Mouse (Mus musculus): ENCODE data around the gene Abcf2. TPM values are rescaled to one million over a fixed set of nuclear protein-coding genes. Genes with fewer than 3 reads are reported as not detected.

Gene Abcf2
- total and polyA plus RNA-seq, 3 experiments: 244 to 257 TPM; not detected in 1

DNA sequence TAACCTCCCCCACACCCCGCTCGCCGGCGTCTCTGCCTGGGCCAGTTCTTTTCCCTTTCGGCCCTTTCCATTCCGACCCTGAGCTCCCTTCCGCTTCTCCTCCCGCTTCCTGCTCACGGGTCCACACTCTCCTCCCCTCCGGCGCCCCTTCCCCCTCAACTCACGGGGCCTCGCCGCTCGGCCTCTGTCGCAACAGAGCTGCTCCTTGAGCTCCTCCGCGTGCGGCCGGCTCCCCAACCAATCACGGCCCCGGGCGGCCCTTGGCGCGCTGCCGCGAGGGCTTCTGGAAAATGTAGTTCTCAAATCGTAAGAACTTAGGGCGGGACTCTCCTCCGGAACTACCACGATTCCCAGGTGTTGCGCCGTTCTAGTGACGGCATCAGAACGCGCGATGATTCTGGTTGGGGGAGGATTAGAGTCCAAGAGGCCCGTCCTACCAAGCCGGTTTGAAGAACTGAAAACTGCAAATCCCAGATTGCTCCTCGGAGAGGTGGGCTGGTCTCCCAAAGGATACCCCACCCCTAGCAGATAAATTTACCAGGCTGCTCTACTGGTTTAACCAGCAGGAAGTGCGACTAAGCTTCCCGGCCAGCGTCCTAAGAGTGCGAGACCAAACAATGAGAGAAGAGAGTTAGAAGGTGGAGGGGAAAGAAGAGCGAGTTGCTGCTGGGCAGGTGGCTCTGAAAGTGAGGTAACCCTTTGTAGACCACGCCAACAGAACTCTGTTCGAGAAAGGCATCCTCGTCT is at the start of gene Abcf2 (continued):
- no peak for TF ChIP-seq ZC3H11A (IDR thresholded peaks at IDR 0.05; ENCODE audit: low read depth, low read length)
- peak; percentile 87 for TF ChIP-seq ELF1 (IDR thresholded peaks at IDR 0.05; ENCODE audit: low read depth, low read length)
- peak; percentile 96 for TF ChIP-seq POLR2AphosphoS2 (IDR thresholded peaks at IDR 0.05; ENCODE audit: low read length)
- TF ChIP-seq USF1 (IDR thresholded peaks at IDR 0.05; ENCODE audit: low read depth, low read length): peak; percentile 60
- no peak for TF ChIP-seq JUND (IDR thresholded peaks at IDR 0.05; ENCODE audit: low read depth, low read length)

DNA sequence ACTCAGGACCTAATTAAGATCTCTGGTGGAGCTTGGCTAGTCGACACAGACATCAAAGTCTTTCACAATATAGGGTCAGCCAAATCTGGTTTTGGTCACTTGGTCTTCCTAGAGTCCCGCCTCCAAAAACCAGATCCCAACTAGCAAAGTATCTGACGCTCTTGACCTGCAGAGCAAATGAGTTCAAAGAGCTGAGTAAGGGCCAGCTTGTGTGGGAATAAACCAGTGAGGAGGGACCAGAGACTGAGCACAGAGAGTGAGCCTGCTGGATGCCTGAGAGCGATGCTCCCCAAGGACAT is 47.5 kb upstream of the Abcf2 start:
- Histone ChIP-seq H3K27me3 (ENCODE audit: control insufficient read depth in 1 of 2, insufficient read depth in 2 of 2, low read length in 2 of 2) (peaks cover 17 to 18% of the 10 kb centered on the region in 2 experiments), H3K27ac (ENCODE audit: control insufficient read depth, low read depth, low read length) (no peak overlapping the region), H3K36me3 (ENCODE audit: control insufficient read depth in 1 of 2, insufficient read depth in 2 of 2, low read length in 2 of 2) (no peaks in the 10 kb centered on the region), H3K79me2 (ENCODE audit: control insufficient read depth, insufficient read depth, low read length, poor library complexity) (no peaks in the 10 kb centered on the region), H3K9ac (ENCODE audit: control insufficient read depth, low read depth, low read length, poor library complexity, severe bottlenecking) (no peak overlapping the region), H3K4me1 (ENCODE audit: control insufficient read depth in 1 of 2, insufficient read depth in 2 of 2, low read length in 2 of 2) (no peaks in the 10 kb centered on the region), H3K4me3 (ENCODE audit: control insufficient read depth in 1 of 2, insufficient read depth in 1 of 2, low read depth in 2 of 2, low read length in 2 of 2) (no peak overlapping the region), H3K9me3 (replicated peaks; ENCODE audit: insufficient read depth, low read length) (no peaks in the 10 kb centered on the region)
- TF ChIP-seq EP300 (IDR thresholded peaks at IDR 0.05; ENCODE audit: low read depth in 1 of 2, low read length in 2 of 2): no peak
- TF ChIP-seq UBTF (IDR thresholded peaks at IDR 0.05; ENCODE audit: borderline replicate concordance, insufficient read depth, low read depth, low read length): no peak
- TF ChIP-seq TBP (IDR thresholded peaks at IDR 0.05; ENCODE audit: low read depth, low read length): no peak
- TF ChIP-seq JUND (IDR thresholded peaks at IDR 0.05; ENCODE audit: low read depth, low read length): no peak
- no peak for TF ChIP-seq ELF1 (IDR thresholded peaks at IDR 0.05; ENCODE audit: low read depth, low read length)
- TF ChIP-seq USF1 (IDR thresholded peaks at IDR 0.05; ENCODE audit: low read depth, low read length): no peak
- no peak for TF ChIP-seq POLR2A (IDR thresholded peaks at IDR 0.05; ENCODE audit: control insufficient read depth in 1 of 2, insufficient read depth in 1 of 2, low read depth in 1 of 2, low read length in 2 of 2, poor library complexity in 1 of 2)
- no peak for DNase-seq (ENCODE audit: low read depth, low spot score)

- Histone ChIP-seq H3K9me3 (replicated peaks; ENCODE audit: insufficient read depth, low read length) (no peaks in the 10 kb centered on the region), H3K36me3 (ENCODE audit: control insufficient read depth in 1 of 2, insufficient read depth in 2 of 2, low read length in 2 of 2) (no peaks in the 10 kb centered on the region), H3K4me1 (ENCODE audit: control insufficient read depth in 1 of 2, insufficient read depth in 2 of 2, low read length in 2 of 2) (no peaks in the 10 kb centered on the region), H3K27me3 (ENCODE audit: control insufficient read depth in 1 of 2, insufficient read depth in 2 of 2, low read length in 2 of 2) (peaks cover 15 to 17% of the 10 kb centered on the region in 2 experiments), H3K9ac (ENCODE audit: control insufficient read depth, low read depth, low read length, poor library complexity, severe bottlenecking) (no peak within 1 kb of the TSS), H3K4me3 (ENCODE audit: control insufficient read depth in 1 of 2, insufficient read depth in 1 of 2, low read depth in 2 of 2, low read length in 2 of 2) (no peak within 1 kb of the TSS), H3K27ac (ENCODE audit: control insufficient read depth, low read depth, low read length) (no peak within 1 kb of the TSS), H3K79me2 (ENCODE audit: control insufficient read depth, insufficient read depth, low read length, poor library complexity) (no peaks in the 10 kb centered on the region)
- DNase-seq (ENCODE audit: low read depth, low spot score): no peak
- TF ChIP-seq EP300 (IDR thresholded peaks at IDR 0.05; ENCODE audit: low read depth in 1 of 2, low read length in 2 of 2): no peak
- TF ChIP-seq MEF2A (IDR thresholded peaks at IDR 0.05; ENCODE audit: extremely low read depth, insufficient replicate concordance, low read depth, low read length, poor library complexity, severe bottlenecking): no peak
- no peak for TF ChIP-seq NRF1 (IDR thresholded peaks at IDR 0.05; ENCODE audit: insufficient read depth, low read depth, low read length, poor library complexity, severe bottlenecking)
These were observed 46.9 kb upstream of the Abcf2 start, which contains the start of gene Smarcd3 for GRCm38 (mm10) chr5:24623986-24624821. TSS of gene Smarcd3 (minus strand) at chr5:24624411.

All from MEL (cell line).